Mouse (Mus musculus): Measurements from ENCODE around the gene Dhx35.

GRCm38 (mm10) chr2:158803575-158803974 lies 9.0 kb downstream of the Dhx35 start:
- no peak for TF ChIP-seq CTCF (IDR thresholded peaks at IDR 0.05; ENCODE audit: extremely low read depth, insufficient read depth, low read length)
- no peak for TF ChIP-seq POLR2A (IDR thresholded peaks at IDR 0.05; ENCODE audit: extremely low read depth, insufficient read depth, low read length)

Measured in cortical plate, adult 2 months (tissue).